Mouse (Mus musculus): ENCODE measurements at regions not wholly inside any gene's neighbourhood (a gene's known extent, or its start where the extent isn't known, plus 50 kb on each side); places are given as distances from the start of the nearest gene placed in this dataset.
A peak's percentile ranks its signal among the peaks of the same experiment; 100 is the strongest.

DNA sequence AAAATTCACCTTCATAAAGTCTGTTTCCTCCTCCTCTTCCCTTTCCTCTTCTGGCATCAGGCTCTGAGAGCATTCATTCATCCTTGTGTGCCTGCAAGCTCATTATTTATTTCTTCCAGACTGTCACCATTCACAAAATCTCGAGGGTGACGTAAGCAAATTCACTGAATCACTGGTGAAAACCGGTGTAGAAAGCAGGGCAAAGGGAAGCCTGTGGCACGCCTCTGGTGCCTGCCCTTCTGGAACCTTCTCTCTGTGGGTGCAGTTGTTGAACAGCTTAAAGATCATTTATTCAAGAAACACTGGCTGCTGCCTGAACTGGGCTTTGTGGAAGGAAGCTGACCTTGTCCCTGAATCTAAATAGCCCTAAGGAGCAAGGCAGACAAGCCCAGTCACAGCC lies 177.0 kb downstream of the Slc38a4 start:
- DNase-seq = no peak

- no peak for DNase-seq
Observed at GRCm38 (mm10) chr15:96877931-96878330, 177.8 kb downstream of the Slc38a4 start.

- DNase-seq = no peak
Observed at GRCm38 (mm10) chr15:96877271-96877670, 177.7 kb upstream of the Slc38a2 start.

- DNase-seq = no peak
Observed at GRCm38 (mm10) chr15:96874145-96874544, 174.6 kb upstream of the Slc38a2 start.

GRCm38 (mm10) chr15:96873562-96873961 lies 174.0 kb upstream of the Slc38a2 start:
- no peak for DNase-seq

DNA sequence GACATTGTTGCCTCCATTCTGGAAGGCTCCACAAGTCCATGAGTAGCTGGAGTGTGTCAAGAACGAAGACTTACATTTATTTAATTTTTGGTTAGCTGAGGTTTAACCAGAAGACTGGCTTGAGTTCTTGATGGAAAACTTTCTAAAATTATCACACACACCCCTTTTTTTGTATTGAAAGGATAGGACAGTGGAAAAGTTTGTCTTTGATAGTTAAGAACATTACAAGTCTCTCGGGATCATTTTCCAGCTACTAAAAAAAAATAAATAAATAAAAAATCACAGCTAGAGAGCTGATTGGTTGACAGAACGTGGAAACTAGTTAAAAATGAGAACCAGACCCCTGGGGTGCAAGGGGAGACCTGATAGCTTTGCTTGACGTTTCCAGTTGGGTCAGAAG lies 173.6 kb upstream of the Slc38a2 start:
- no peak for DNase-seq

DNA sequence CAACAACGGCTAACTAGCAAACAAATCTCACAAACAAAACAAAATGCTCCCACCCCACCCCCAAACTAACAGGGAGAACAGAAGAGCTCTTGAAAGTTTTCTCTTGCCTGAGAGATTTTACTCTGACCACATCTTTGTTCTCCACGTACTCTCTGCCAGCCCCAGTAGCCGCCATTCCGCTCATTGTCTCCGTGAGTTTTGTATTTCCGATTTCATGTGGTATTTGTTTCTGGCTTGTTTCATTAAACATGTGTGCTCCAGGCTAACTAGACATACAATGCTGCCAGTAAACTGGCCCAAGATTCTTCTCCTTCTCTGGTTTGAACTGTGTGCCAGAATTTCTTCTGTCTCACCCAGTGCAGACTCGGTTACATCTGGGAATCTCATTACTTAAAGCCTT lies 168.2 kb upstream of the Slc38a2 start:
- no peak for DNase-seq

DNA sequence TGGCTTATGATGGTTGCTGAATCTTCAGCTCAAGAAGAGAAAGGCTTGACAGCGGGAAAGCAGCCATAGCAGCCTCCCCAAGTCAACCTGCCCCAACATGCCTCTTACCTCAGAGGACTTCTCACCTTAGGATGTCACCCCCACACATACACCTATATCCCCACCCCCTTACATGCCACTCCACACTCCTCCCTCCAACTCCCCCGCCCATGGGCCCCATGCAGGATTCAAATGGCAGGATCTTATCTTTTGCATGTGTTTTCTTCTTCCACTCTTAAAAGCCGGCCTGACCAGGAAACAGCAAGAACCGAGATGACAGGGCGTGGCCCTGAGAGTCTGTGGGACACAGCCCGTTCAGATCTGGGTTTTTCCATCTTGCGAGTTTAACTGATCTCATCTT lies 166.4 kb upstream of the Slc38a2 start:
- no peak for DNase-seq

GRCm38 (mm10) chr15:96857709-96858108 lies 158.2 kb upstream of the Slc38a2 start:
- DNase-seq = no peak

DNA sequence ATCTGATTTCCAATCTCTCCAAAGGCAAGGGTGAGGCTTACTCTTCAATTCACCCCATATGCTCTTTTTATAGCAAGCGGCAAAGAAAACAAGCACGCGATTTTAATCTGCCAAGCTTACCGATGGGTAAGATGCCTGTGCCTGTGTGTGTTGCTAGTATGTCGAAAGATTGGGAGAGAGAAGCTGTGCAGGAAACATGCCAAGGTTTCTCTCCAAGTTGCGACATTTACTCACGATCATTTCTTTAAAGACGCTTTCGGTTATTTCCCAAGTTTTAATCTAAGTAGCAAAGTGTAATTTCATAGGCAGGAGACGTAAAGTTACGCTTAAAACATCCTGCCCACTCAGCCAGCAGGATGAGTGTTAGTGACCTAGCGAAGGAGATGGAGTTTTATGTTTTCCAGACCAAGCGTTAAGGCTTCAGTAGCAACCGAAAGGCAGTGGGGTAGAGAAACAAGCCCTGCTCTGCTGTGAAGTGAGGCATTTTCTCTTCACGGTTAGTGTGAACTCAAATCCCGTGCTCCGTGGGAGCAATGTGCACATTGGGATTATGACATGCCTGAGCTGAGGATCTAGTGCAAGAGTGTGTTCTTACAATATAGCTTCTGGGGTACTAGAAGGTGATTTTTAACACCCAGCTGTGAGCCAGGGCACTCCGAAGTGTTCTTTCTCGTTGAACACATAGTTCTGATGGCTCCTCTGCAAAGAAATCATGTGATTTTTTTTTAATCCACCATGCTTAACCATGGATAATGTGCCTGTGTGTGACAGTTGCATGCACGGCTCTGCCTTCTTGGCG lies 152.6 kb upstream of the Slc38a2 start:
- DNase-seq = no peak

- DNase-seq = peak; percentile 14
Observed at GRCm38 (mm10) chr15:96848150-96848549, 148.6 kb upstream of the Slc38a2 start.

GRCm38 (mm10) chr15:96845221-96845620 lies 145.7 kb upstream of the Slc38a2 start:
- DNase-seq = no peak

GRCm38 (mm10) chr15:96844290-96844689 lies 144.8 kb upstream of the Slc38a2 start:
- no peak for DNase-seq

GRCm38 (mm10) chr15:96843589-96843988 lies 144.1 kb upstream of the Slc38a2 start:
- no peak for DNase-seq

DNA sequence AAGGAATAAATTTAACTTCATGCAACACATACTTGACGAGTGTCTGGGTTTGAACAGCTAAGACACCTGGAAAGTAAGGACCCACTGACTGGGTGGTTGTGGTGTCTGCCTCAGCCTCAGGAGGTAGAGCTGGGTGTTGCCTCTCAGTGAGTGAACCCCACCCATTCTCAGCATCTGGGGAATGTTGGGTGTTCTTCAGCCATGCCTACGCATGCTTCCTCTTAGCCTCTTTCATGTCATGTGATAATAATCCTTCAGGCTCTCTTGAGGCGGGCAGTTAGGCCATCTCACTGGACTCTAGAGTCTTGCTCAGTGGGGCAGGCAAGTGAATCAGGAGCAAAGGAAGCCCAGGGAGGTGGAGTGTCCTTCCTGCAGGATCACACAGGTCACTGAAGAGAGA lies 143.4 kb upstream of the Slc38a2 start:
- DNase-seq = no peak

DNA sequence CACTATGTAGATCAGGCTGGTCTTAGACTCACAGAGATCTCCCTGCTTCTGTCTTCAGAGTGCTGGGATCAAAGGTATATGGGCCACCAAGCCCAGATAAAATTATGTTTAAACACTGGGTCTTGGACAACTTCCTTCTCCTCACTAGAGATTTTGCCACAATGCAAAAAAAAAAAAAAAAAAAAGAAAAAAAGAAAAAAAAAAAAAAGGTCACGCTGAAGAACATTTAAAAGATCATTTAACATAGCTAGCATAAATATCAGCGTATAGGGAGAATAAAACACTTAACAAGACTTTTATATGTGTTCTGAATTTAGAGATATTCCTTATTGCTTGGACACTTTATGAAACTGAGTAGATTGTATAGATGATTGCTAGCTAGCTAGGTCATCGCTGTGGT lies 137.1 kb upstream of the Slc38a2 start:
- no peak for DNase-seq

DNA sequence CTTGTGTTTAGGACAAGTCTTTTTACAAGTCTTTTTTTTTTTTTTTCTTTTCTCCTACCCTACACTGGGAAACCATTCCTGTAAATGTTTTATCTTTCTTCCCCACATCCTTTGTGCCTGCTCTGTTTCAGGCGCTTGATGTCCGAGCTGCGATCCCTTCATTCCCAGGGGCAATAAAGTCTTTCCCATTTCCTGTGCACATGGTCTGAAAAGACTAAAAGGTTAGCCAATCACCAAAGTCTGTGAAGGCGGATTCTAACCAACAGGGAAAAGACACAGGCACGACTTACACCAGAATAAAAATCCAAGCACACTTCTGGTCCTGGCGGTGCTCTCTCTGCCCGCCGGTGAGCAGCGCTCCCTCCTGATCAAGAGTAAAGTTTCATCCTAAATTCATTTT lies 135.3 kb upstream of the Slc38a2 start:
- DNase-seq = no peak

DNA sequence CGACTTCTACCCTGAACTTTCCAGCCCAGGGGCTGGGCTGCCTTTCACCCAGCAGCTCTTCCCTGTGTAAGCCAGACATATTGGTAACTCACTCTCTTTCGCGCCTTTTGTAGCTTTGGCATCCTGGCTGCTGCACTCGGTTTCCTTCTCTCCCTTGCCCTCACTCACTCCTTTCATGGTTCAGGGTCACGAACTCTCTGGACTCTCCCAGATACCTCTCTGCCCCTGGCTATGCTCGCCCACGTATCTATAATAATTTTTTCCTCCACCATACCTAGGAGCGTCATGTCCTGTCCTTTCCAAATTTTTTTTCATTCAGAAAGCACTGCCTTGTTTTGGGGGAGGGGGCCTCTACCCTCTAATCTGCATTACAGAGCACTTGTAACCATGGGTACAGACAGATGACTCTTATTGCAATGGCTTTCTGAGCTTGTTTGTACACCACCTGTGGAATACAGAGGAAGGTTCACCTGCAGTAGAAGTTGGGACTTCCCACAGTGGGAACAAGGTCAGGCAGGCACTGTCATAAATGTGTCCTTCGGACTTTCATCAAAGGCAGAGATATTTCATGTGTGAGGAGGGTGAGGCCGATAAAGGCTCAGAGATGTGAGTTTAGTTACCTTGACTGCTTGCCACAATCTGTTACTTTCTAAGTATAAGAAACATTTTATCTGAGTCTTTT lies 134.8 kb upstream of the Slc38a2 start:
- no peak for DNase-seq

DNA sequence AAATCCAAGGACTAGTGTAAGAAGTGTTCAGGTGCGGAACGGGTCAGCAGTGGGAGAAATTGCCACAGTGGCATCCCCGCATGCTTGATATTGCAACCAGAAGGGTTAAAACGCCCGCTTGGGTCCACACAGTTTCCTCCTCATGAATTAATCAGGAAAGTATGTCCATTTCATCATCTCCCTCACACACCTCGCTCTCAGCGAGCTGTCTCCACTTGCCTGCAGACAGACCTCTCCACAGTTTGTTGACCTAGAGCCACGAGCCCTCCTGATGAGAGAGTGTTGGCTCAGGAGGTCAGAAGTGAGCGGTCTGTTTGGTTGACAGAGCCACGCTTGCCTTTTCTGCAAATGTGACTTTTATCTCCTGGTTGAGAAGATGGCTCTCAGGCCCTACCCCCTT lies 132.9 kb upstream of the Slc38a2 start:
- no peak for DNase-seq

DNA sequence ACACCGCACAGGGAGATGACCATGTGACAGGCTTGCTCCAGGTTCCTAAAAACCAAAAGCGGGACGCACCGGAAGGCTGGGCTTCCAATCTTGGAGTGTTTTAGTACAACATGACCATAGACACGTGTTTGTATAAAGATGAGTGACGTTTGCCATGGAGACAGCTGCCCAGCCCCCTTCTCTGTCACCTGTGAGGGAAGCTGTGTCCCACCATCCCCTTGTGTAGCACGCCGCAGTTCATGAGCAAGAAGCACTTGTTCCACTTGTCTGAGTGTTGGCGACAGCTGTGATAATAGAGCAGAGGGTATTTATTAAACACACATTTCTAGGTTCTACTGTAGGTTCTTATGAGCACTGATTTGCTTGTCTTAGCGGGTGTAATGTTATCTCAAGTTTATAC lies 131.7 kb upstream of the Slc38a2 start:
- DNase-seq = no peak

DNA sequence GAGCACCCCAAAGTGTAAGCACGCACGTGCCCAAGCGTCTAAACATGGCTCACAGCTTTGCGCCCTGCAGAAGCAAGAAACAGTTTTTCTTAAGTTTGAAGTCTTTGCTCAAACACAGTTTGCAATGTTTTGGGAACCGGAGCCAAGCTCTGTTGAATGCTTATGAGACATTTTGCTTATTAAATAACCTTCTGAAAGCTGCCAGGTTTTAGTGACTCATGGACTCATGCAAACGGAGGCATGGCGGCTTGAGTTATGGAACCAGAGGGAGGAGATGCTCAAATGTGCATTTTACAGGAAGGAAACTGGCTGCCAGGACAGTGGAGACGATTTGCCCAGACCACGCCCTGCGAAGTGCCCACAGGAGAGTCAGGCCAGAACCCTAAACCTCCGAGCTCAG lies 131.0 kb upstream of the Slc38a2 start:
- no peak for DNase-seq

- no peak for DNase-seq
Observed at GRCm38 (mm10) chr15:96829941-96830340, 130.4 kb upstream of the Slc38a2 start.

DNA sequence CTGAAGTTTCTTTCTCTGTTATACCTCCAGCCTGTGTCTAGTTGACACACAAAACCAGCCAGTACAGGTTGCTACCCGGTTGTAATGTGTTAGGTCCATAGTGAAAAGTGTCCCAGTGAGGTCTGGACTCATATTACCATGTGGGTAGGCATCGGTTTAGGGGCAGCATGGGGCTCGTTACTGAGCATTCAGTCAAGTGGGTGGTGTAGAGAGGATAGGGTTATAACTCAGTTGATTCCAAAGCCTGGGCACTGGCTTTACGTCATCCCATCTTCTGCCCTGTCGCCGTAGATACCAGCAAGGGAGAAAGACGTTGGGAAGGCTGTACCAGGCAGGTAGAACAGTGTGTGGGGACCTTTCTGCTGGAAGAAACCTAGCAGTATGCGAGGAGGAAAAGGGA lies 129.2 kb upstream of the Slc38a2 start:
- no peak for DNase-seq

GRCm38 (mm10) chr15:96827931-96828330 lies 128.4 kb upstream of the Slc38a2 start:
- no peak for DNase-seq

DNA sequence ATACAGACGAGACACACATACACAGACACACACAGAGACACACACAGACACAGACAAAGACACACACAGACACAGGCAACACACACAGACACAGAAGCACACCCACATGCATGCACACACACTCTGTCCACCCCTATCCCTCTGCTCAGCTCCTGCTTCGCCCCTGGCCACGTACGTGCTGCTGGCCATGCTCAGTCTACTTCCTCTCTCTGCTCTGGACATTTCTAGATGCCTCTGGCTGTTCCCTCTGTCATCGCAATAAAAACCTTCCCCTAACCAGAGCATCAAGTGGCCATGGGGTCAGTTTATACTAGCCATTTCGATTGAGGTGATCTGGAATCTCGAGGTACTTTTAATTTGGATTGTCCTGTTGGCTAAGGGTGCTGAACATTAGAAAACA lies 118.9 kb upstream of the Slc38a2 start:
- no peak for DNase-seq
